Mouse (Mus musculus) forebrain, embryonic 10.5 days (tissue): ENCODE results near the gene Sord. TPM values are rescaled to one million over a fixed set of nuclear protein-coding genes. Genes with fewer than 3 reads are reported as not detected.
"Not testable (repeated sequence)": the region's sequence is repeated elsewhere in the genome, so short reads cannot be mapped to it uniquely, and the experiment has no call there.

Experiments
- DNase-seq: peaks from one replicate; pipeline ENCODE4 v3.0.0-alpha.2; 2017; ENCODE audit warnings: low spot score; ENCODE audit errors: extremely low spot score
- H3K27ac ChIP-seq: fragments of 300-500 bp; sonication (generic); 2 replicates; pipeline ENCODE4 v1.5.1; 2016; ENCODE audit warnings: mild to moderate bottlenecking
- H3K27me3 ChIP-seq: fragments of 300-500 bp; sonication (generic); 2 replicates; pipeline ENCODE4 v1.6.1; 2016; ENCODE audit warnings: mild to moderate bottlenecking; ENCODE audit not compliant: poor library complexity, severe bottlenecking
- H3K36me3 ChIP-seq: fragments of 300-500 bp; sonication (generic); replicated peaks from 2 replicates; pipeline ENCODE4 v1.6.1; 2016; ENCODE audit warnings: mild to moderate bottlenecking, moderate library complexity
- H3K4me1 ChIP-seq: fragments of 300-500 bp; sonication (generic); 2 replicates; pipeline ENCODE4 v1.6.1; 2016
- H3K4me3 ChIP-seq: fragments of 300-500 bp; sonication (generic); 2 replicates; pipeline ENCODE4 v1.5.1; 2016; ENCODE audit warnings: mild to moderate bottlenecking, moderate library complexity
- H3K9me3 ChIP-seq: fragments of 300-500 bp; sonication (generic); 2 replicates; pipeline ENCODE4 v1.6.1; 2016; ENCODE audit warnings: mild to moderate bottlenecking, moderate library complexity
- WGBS: fragments of 180-500 bp; shearing (Covaris S2); methylation state at CpG from one replicate; pipeline ENCODE4 v1.1.7; 2016; 5-methylcytosine and 5-hydroxymethylcytosine counted together
- polyA plus RNA-seq: library from polyadenylated mRNA; unstranded; fragments of >200 nt; fragmentation: Nextera tagmentation; extraction: Ambion mirVana; gene quantifications from 2 replicates; pipeline ENCODE4 v1.2.1, GENCODE M21; 2016

The Sord gene
- 30.7 and 30.9 TPM in 2 replicates for polyA plus RNA-seq

GRCm38 (mm10) chr2:122234611-122235288 lies at the start of gene Sord:
Sord (plus strand) TSS chr2:122234749.
- peaks cover 14% of the 10 kb centered on the region for H3K4me1 ChIP-seq
- peaks cover 14% of the 10 kb centered on the region for H3K27me3 ChIP-seq
- H3K9me3 ChIP-seq: no peaks in the 10 kb centered on the region
- DNase-seq: peak; percentile 93
- H3K36me3 ChIP-seq: no peaks in the 10 kb centered on the region
- H3K27ac ChIP-seq: peak within 1 kb of the TSS; percentile 85
- under 1% methylated on average over 35 of the region's 35 CpGs for WGBS
- H3K4me3 ChIP-seq: peak within 1 kb of the TSS; percentile 66

GRCm38 (mm10) chr2:122185086-122185485 lies 49.5 kb upstream of the Sord start:
- Histone ChIP-seq H3K36me3 (no peaks in the 10 kb centered on the region), H3K27ac (no peak overlapping the region), H3K4me1 (no peaks in the 10 kb centered on the region), H3K27me3 (no peaks in the 10 kb centered on the region), H3K9me3 (no peaks in the 10 kb centered on the region), H3K4me3 (no peak overlapping the region)
- 87% methylated on average over 4 of the region's 4 CpGs for WGBS
- DNase-seq: no peak

GRCm38 (mm10) chr2:122186106-122186505 lies 48.4 kb upstream of the Sord start, which contains the start of the genes Patl2 and Terb2:
Patl2 (minus strand) TSS chr2:122186189.
Terb2 (plus strand) TSS chr2:122186272.
- DNase-seq: no peak
- no peaks in the 10 kb centered on the region for H3K36me3 ChIP-seq
- WGBS: 82% methylated on average over 17 of the region's 17 CpGs
- H3K9me3 ChIP-seq: no peaks in the 10 kb centered on the region
- no peaks in the 10 kb centered on the region for H3K4me1 ChIP-seq
- H3K27me3 ChIP-seq: no peaks in the 10 kb centered on the region
- H3K27ac ChIP-seq: no peak within 1 kb of the TSS
- no peak within 1 kb of the TSS for H3K4me3 ChIP-seq

- DNase-seq: no peak
- H3K4me3 ChIP-seq: no peak overlapping the region
- H3K9me3 ChIP-seq: no peaks in the 10 kb centered on the region
- no peaks in the 10 kb centered on the region for H3K27me3 ChIP-seq
- H3K4me1 ChIP-seq: no peaks in the 10 kb centered on the region
- no peak overlapping the region for H3K27ac ChIP-seq
- H3K36me3 ChIP-seq: no peaks in the 10 kb centered on the region
- WGBS: 97% methylated on average over 3 of the region's 3 CpGs
These were observed 47.8 kb upstream of the Sord start for GRCm38 (mm10) chr2:122186751-122187150.

GRCm38 (mm10) chr2:122191849-122192248 lies 42.7 kb upstream of the Sord start:
- no peak overlapping the region for H3K4me3 ChIP-seq
- H3K27me3 ChIP-seq: no peaks in the 10 kb centered on the region
- H3K4me1 ChIP-seq: no peaks in the 10 kb centered on the region
- no peaks in the 10 kb centered on the region for H3K36me3 ChIP-seq
- H3K27ac ChIP-seq: no peak overlapping the region
- WGBS: 85% methylated on average over 3 of the region's 3 CpGs
- DNase-seq: no peak
- no peaks in the 10 kb centered on the region for H3K9me3 ChIP-seq

- WGBS: 73% methylated on average over 1 of the region's 1 CpGs
- H3K27me3 ChIP-seq: no peaks in the 10 kb centered on the region
- no peak for DNase-seq
These were observed 40.0 kb upstream of the Sord start for GRCm38 (mm10) chr2:122194509-122194929.

GRCm38 (mm10) chr2:122201501-122201900 lies 33.0 kb upstream of the Sord start:
- no peak overlapping the region for H3K4me3 ChIP-seq
- no peaks in the 10 kb centered on the region for H3K4me1 ChIP-seq
- DNase-seq: no peak
- no peaks in the 10 kb centered on the region for H3K27me3 ChIP-seq
- WGBS: 88% methylated on average over 1 of the region's 1 CpGs
- H3K27ac ChIP-seq: no peak overlapping the region
- H3K36me3 ChIP-seq: no peaks in the 10 kb centered on the region
- H3K9me3 ChIP-seq: no peaks in the 10 kb centered on the region

More at GRCm38 (mm10) chr2:122194509-122194929, 40.0 kb upstream of the Sord start:
- no peak overlapping the region for H3K27ac ChIP-seq
- H3K4me1 ChIP-seq: no peaks in the 10 kb centered on the region
- H3K9me3 ChIP-seq: no peaks in the 10 kb centered on the region
- no peaks in the 10 kb centered on the region for H3K36me3 ChIP-seq
- no peak overlapping the region for H3K4me3 ChIP-seq

- no peak overlapping the region for H3K4me3 ChIP-seq
- H3K4me1 ChIP-seq: peaks cover 7% of the 10 kb centered on the region
- no peaks in the 10 kb centered on the region for H3K9me3 ChIP-seq
- DNase-seq: no peak
- H3K27ac ChIP-seq: no peak overlapping the region
- 73% methylated on average over 2 of the region's 2 CpGs for WGBS
- H3K36me3 ChIP-seq: no peaks in the 10 kb centered on the region
- no peaks in the 10 kb centered on the region for H3K27me3 ChIP-seq
These were observed 28.0 kb upstream of the Sord start for GRCm38 (mm10) chr2:122206440-122207107.

- H3K4me1 ChIP-seq: peaks cover 7% of the 10 kb centered on the region
- H3K36me3 ChIP-seq: no peaks in the 10 kb centered on the region
- WGBS: 56% methylated on average over 3 of the region's 3 CpGs
- DNase-seq: no peak
- no peak overlapping the region for H3K27ac ChIP-seq
- no peaks in the 10 kb centered on the region for H3K9me3 ChIP-seq
- no peaks in the 10 kb centered on the region for H3K27me3 ChIP-seq
- H3K4me3 ChIP-seq: no peak overlapping the region
These were observed 23.9 kb upstream of the Sord start for GRCm38 (mm10) chr2:122210534-122211228.

GRCm38 (mm10) chr2:122217075-122217474 lies 17.5 kb upstream of the Sord start:
- not testable (repeated sequence) for H3K27me3 ChIP-seq, H3K4me3 ChIP-seq, DNase-seq, H3K36me3 ChIP-seq, H3K9me3 ChIP-seq, H3K4me1 ChIP-seq, H3K27ac ChIP-seq
- WGBS: 91% methylated on average over 4 of the region's 4 CpGs

- Histone ChIP-seq H3K27ac (no peak overlapping the region), H3K36me3 (no peaks in the 10 kb centered on the region), H3K9me3 (no peaks in the 10 kb centered on the region), H3K4me1 (no peaks in the 10 kb centered on the region), H3K27me3 (no peaks in the 10 kb centered on the region), H3K4me3 (no peak overlapping the region)
- DNase-seq: no peak
- WGBS: 79% methylated on average over 2 of the region's 2 CpGs
These were observed 16.3 kb upstream of the Sord start for GRCm38 (mm10) chr2:122218234-122218633.

- 88% methylated on average over 4 of the region's 4 CpGs for WGBS
- no peaks in the 10 kb centered on the region for H3K9me3 ChIP-seq
- DNase-seq: no peak
These were observed 13.2 kb upstream of the Sord start for GRCm38 (mm10) chr2:122221378-122221777.

GRCm38 (mm10) chr2:122221798-122222197 lies 12.8 kb upstream of the Sord start:
- no peaks in the 10 kb centered on the region for H3K4me1 ChIP-seq
- H3K27ac ChIP-seq: no peak overlapping the region
- no peaks in the 10 kb centered on the region for H3K36me3 ChIP-seq
- H3K27me3 ChIP-seq: no peaks in the 10 kb centered on the region
- WGBS: 72% methylated on average over 5 of the region's 5 CpGs
- H3K4me3 ChIP-seq: no peak overlapping the region
- H3K9me3 ChIP-seq: no peaks in the 10 kb centered on the region
- DNase-seq: no peak

More at GRCm38 (mm10) chr2:122221378-122221777, 13.2 kb upstream of the Sord start:
- H3K4me1 ChIP-seq: no peaks in the 10 kb centered on the region
- H3K27ac ChIP-seq: no peak overlapping the region
- H3K36me3 ChIP-seq: no peaks in the 10 kb centered on the region
- no peak overlapping the region for H3K4me3 ChIP-seq
- H3K27me3 ChIP-seq: no peaks in the 10 kb centered on the region
